Mouse (Mus musculus): ENCODE measurements around the gene Izumo1. TPM values are rescaled to one million over a fixed set of nuclear protein-coding genes. Genes with fewer than 3 reads are reported as not detected.

Izumo1 gene
- total and polyA plus RNA-seq, 3 experiments = 0.17 to 0.44 (median 0.21) TPM

GRCm38 (mm10) chr7:45640191-45640957 lies 18.8 kb downstream of the Izumo1 start:
- H3K79me2 ChIP-seq (replicated peaks; ENCODE audit: control insufficient read depth, extremely low read depth, insufficient read depth, poor library complexity, severe bottlenecking) = no peaks in the 10 kb centered on the region
- H3K27me3 ChIP-seq (replicated peaks) = no peaks in the 10 kb centered on the region
- in situ Hi-C loops (cut with MboI; ENCODE audit: low pct_ligation_motif_present, low pct_unique_long_range_greater_than_20kb, low sequenced_read_pairs) (no loop called here), dilution Hi-C loops (cut with MboI; ENCODE audit: extremely low pct_ligation_motif_present, extremely low pct_unique_long_range_greater_than_20kb, low sequenced_read_pairs) (no loop called here)
- DNase-seq (ENCODE audit: extremely low read depth) = no peak
- H3K4me3 ChIP-seq (replicated peaks in 1 of 3; ENCODE audit: low read depth in 2 of 3, low read length in 2 of 3, poor library complexity in 1 of 3) = no peak overlapping the region
- peaks cover 0 to 12% of the 10 kb centered on the region in 2 experiments for H3K36me3 ChIP-seq (replicated peaks in 1 of 2; ENCODE audit: control insufficient read depth in 1 of 2, insufficient read depth in 1 of 2, low read length in 1 of 2)
- no peak overlapping the region for H3K4me2 ChIP-seq (ENCODE audit: insufficient read depth, low read depth, poor library complexity, severe bottlenecking)
- H3K9ac ChIP-seq (ENCODE audit: insufficient read depth, low read depth) = no peak overlapping the region
- peaks cover 7% of the 10 kb centered on the region for H3K9me3 ChIP-seq (replicated peaks; ENCODE audit: low read length)
- no peak for TF ChIP-seq CHD1 (IDR thresholded peaks at IDR 0.05; ENCODE audit: low read depth, low read length)
- no peak overlapping the region for H3K27ac ChIP-seq (ENCODE audit: insufficient read depth, low read depth)
- H3K4me1 ChIP-seq (ENCODE audit: control insufficient read depth in 1 of 2, insufficient read depth in 2 of 2) = peaks cover 31 to 95% of the 10 kb centered on the region in 2 experiments

- Histone ChIP-seq H3K9ac (ENCODE audit: insufficient read depth, low read depth) (no peak overlapping the region), H3K4me2 (ENCODE audit: insufficient read depth, low read depth, poor library complexity, severe bottlenecking) (no peak overlapping the region), H3K36me3 (replicated peaks in 1 of 2; ENCODE audit: control insufficient read depth in 1 of 2, insufficient read depth in 1 of 2, low read length in 1 of 2) (peaks cover 0 to 9% of the 10 kb centered on the region in 2 experiments), H3K27me3 (replicated peaks) (no peaks in the 10 kb centered on the region), H3K9me3 (replicated peaks; ENCODE audit: low read length) (peaks cover 2% of the 10 kb centered on the region), H3K79me2 (replicated peaks; ENCODE audit: control insufficient read depth, extremely low read depth, insufficient read depth, poor library complexity, severe bottlenecking) (no peaks in the 10 kb centered on the region), H3K27ac (ENCODE audit: insufficient read depth, low read depth) (no peak overlapping the region), H3K4me1 (ENCODE audit: control insufficient read depth in 1 of 2, insufficient read depth in 2 of 2) (peaks cover 34 to 95% of the 10 kb centered on the region in 2 experiments), H3K4me3 (replicated peaks in 1 of 3; ENCODE audit: low read depth in 2 of 3, low read length in 2 of 3, poor library complexity in 1 of 3) (no peak overlapping the region)
- no peak for DNase-seq (ENCODE audit: extremely low read depth)
- dilution Hi-C loops (cut with MboI; ENCODE audit: extremely low pct_ligation_motif_present, extremely low pct_unique_long_range_greater_than_20kb, low sequenced_read_pairs) (no loop called here), in situ Hi-C loops (cut with MboI; ENCODE audit: low pct_ligation_motif_present, low pct_unique_long_range_greater_than_20kb, low sequenced_read_pairs) (no loop called here)
- TF ChIP-seq HCFC1 (IDR thresholded peaks at IDR 0.05; ENCODE audit: low read depth, low read length) (no peak), USF1 (IDR thresholded peaks at IDR 0.05; ENCODE audit: low read depth, low read length) (no peak), JUN (IDR thresholded peaks at IDR 0.05; ENCODE audit: insufficient read depth, low read depth, low read length) (no peak), MEF2A (IDR thresholded peaks at IDR 0.05; ENCODE audit: borderline replicate concordance, low read depth, low read length) (no peak), GABPA (IDR thresholded peaks at IDR 0.05; ENCODE audit: insufficient replicate concordance, low read depth, low read length) (no peak), RCOR1 (conservative IDR thresholded peaks at IDR 0.05; ENCODE audit: low read depth, low read length) (no peak), TBP (conservative IDR thresholded peaks at IDR 0.05; ENCODE audit: low read depth, low read length) (no peak), KAT2A (IDR thresholded peaks at IDR 0.05; ENCODE audit: insufficient replicate concordance, low read length) (no peak), SIN3A (IDR thresholded peaks at IDR 0.05; ENCODE audit: low read length) (no peak)
Measured at GRCm38 (mm10) chr7:45641391-45642040, 19.9 kb downstream of the Izumo1 start.

- Histone ChIP-seq H3K27me3 (replicated peaks) (no peaks in the 10 kb centered on the region), H3K4me1 (ENCODE audit: control insufficient read depth in 1 of 2, insufficient read depth in 2 of 2) (peaks cover 34 to 97% of the 10 kb centered on the region in 2 experiments), H3K4me3 (replicated peaks in 1 of 3; ENCODE audit: low read depth in 2 of 3, low read length in 2 of 3, poor library complexity in 1 of 3) (no peak overlapping the region), H3K4me2 (ENCODE audit: insufficient read depth, low read depth, poor library complexity, severe bottlenecking) (no peak overlapping the region), H3K9ac (ENCODE audit: insufficient read depth, low read depth) (no peak overlapping the region), H3K9me3 (replicated peaks; ENCODE audit: low read length) (no peaks in the 10 kb centered on the region), H3K36me3 (replicated peaks in 1 of 2; ENCODE audit: control insufficient read depth in 1 of 2, insufficient read depth in 1 of 2, low read length in 1 of 2) (peaks cover 0 to 5% of the 10 kb centered on the region in 2 experiments), H3K79me2 (replicated peaks; ENCODE audit: control insufficient read depth, extremely low read depth, insufficient read depth, poor library complexity, severe bottlenecking) (no peaks in the 10 kb centered on the region), H3K27ac (ENCODE audit: insufficient read depth, low read depth) (no peak overlapping the region)
- DNase-seq (ENCODE audit: extremely low read depth) = no peak
- in situ Hi-C loops (cut with MboI; ENCODE audit: low pct_ligation_motif_present, low pct_unique_long_range_greater_than_20kb, low sequenced_read_pairs) = no loop called here
- dilution Hi-C loops (cut with MboI; ENCODE audit: extremely low pct_ligation_motif_present, extremely low pct_unique_long_range_greater_than_20kb, low sequenced_read_pairs) = no loop called here
- no peak for TF ChIP-seq KAT2A (IDR thresholded peaks at IDR 0.05; ENCODE audit: insufficient replicate concordance, low read length)
- no peak for TF ChIP-seq GABPA (IDR thresholded peaks at IDR 0.05; ENCODE audit: insufficient replicate concordance, low read depth, low read length)
- no peak for TF ChIP-seq TCF12 (IDR thresholded peaks at IDR 0.05; ENCODE audit: low read depth, low read length)
- no peak for TF ChIP-seq PAX5 (IDR thresholded peaks at IDR 0.05; ENCODE audit: low read length)
- no peak for TF ChIP-seq POLR2AphosphoS2 (IDR thresholded peaks at IDR 0.05; ENCODE audit: low read depth, low read length)
- TF ChIP-seq MXI1 (IDR thresholded peaks at IDR 0.05; ENCODE audit: low read depth, low read length) = no peak
- no peak for TF ChIP-seq NRF1 (IDR thresholded peaks at IDR 0.05; ENCODE audit: low read depth, low read length)
- TF ChIP-seq ZC3H11A (IDR thresholded peaks at IDR 0.05; ENCODE audit: low read depth, low read length) = no peak
- no peak for TF ChIP-seq MYC (IDR thresholded peaks at IDR 0.05; ENCODE audit: low read depth, low read length)
- TF ChIP-seq HCFC1 (IDR thresholded peaks at IDR 0.05; ENCODE audit: low read depth, low read length) = no peak
- TF ChIP-seq JUND (conservative IDR thresholded peaks at IDR 0.05; ENCODE audit: low read depth, low read length) = no peak
- no peak for TF ChIP-seq USF2 (conservative IDR thresholded peaks at IDR 0.05; ENCODE audit: low read depth, low read length)
- TF ChIP-seq E2F4 (IDR thresholded peaks at IDR 0.05; ENCODE audit: insufficient replicate concordance, low read depth, low read length) = no peak
- no peak for TF ChIP-seq ETS1 (conservative IDR thresholded peaks at IDR 0.05; ENCODE audit: low read depth, low read length)
- TF ChIP-seq CHD2 (IDR thresholded peaks at IDR 0.05; ENCODE audit: low read length) = no peak
- no peak for TF ChIP-seq NELFE (IDR thresholded peaks at IDR 0.05; ENCODE audit: low read depth, low read length)
Measured at GRCm38 (mm10) chr7:45642083-45642482, 20.5 kb downstream of the Izumo1 start.

Data from CH12.LX (cell line).